Comparison of ENCODE assay signal across 8 mouse cellular contexts in genomic region chr17:15207182-15208029, GRCm38 (mm10).
DNase-seq lines count a peak whose midpoint lies in the region; ATAC-seq lines count a peak whose summit lies in the region.

No protein-coding gene starts in this region.

- peak; percentile 16 to 25 for DNase-seq in kidney, postnatal 4 days
- no peak for DNase-seq in kidney, postnatal 25 days
- peak; percentile 11 for DNase-seq in cerebellum, adult 9-10 months
- peak; percentile 72 for DNase-seq in forebrain, embryonic 14.5 days (ENCODE audit: low spot score)
- DNase-seq in midbrain, embryonic 11.5 days (ENCODE audit: low spot score, missing footprints), result peak; percentile 92
- DNase-seq in gastrocnemius, postnatal 10 days, result no peak
- no peak for DNase-seq in urinary bladder, adult 2 months (ENCODE audit: low spot score)
- no peak for DNase-seq in thymus, postnatal 4 days

- H3K27ac ChIP-seq in forebrain, embryonic 14.5 days (ENCODE audit: low read depth, low read length), result peak overlapping the region; percentile 84
- H3K27ac ChIP-seq in midbrain, embryonic 11.5 days (ENCODE audit: low read depth, low read length), result peak overlapping the region; percentile 7; the same call in 1 of the 2 replicates

- no peaks in the 10 kb centered on the region for H3K36me3 ChIP-seq in forebrain, embryonic 14.5 days (ENCODE audit: control insufficient read depth, insufficient read depth, low read length)
- no peaks in the 10 kb centered on the region for H3K36me3 ChIP-seq in midbrain, embryonic 11.5 days (ENCODE audit: control insufficient read depth, insufficient read depth, low read length)

- H3K4me3 ChIP-seq in forebrain, embryonic 14.5 days (ENCODE audit: low read depth, low read length), result peak overlapping the region; percentile 27
- peak overlapping the region; percentile 37; the same call in 1 of the 2 replicates for H3K4me3 ChIP-seq in midbrain, embryonic 11.5 days (ENCODE audit: low read depth, low read length)

- H3K4me1 ChIP-seq in forebrain, embryonic 14.5 days (ENCODE audit: control insufficient read depth, insufficient read depth, low read length), result peaks cover 13% of the 10 kb centered on the region
- peaks cover 14% of the 10 kb centered on the region for H3K4me1 ChIP-seq in midbrain, embryonic 11.5 days (ENCODE audit: control insufficient read depth, insufficient read depth, low read length)

- peak; percentile 61 for ATAC-seq in forebrain, embryonic 14.5 days
- ATAC-seq in midbrain, embryonic 11.5 days (ENCODE audit: low FRiP score), result peak; percentile 36

- H3K4me2 ChIP-seq in forebrain, embryonic 14.5 days (ENCODE audit: low read length), result peak overlapping the region; percentile 48
- H3K4me2 ChIP-seq in midbrain, embryonic 11.5 days, result peak overlapping the region; percentile 59

- H3K9me3 ChIP-seq in forebrain, embryonic 14.5 days (replicated peaks; ENCODE audit: control insufficient read depth, low read length), result no peaks in the 10 kb centered on the region
- no peaks in the 10 kb centered on the region for H3K9me3 ChIP-seq in midbrain, embryonic 11.5 days (ENCODE audit: control insufficient read depth, low read length)

- H3K9ac ChIP-seq in forebrain, embryonic 14.5 days (ENCODE audit: low read length), result peak overlapping the region; percentile 50
- H3K9ac ChIP-seq in midbrain, embryonic 11.5 days (ENCODE audit: low read length), result peak overlapping the region; percentile 68

- no peaks in the 10 kb centered on the region for H3K27me3 ChIP-seq in forebrain, embryonic 14.5 days (replicated peaks; ENCODE audit: control insufficient read depth, insufficient read depth, low read length)
- no peaks in the 10 kb centered on the region for H3K27me3 ChIP-seq in midbrain, embryonic 11.5 days (ENCODE audit: control insufficient read depth, insufficient read depth, low read length)

- WGBS in forebrain, embryonic 14.5 days, result 20% methylated on average over 23 of the region's 24 CpGs
- WGBS in midbrain, embryonic 11.5 days, result 11% methylated on average over 24 of the region's 24 CpGs

Comparison
In these comparisons a context has a peak if more than half of its experiments do, and no peak if none do; other contexts are left out.
1. DNase-seq: peak in kidney, postnatal 4 days (2 of 2), cerebellum, adult 9-10 months (single experiment), forebrain, embryonic 14.5 days (single experiment) and midbrain, embryonic 11.5 days (single experiment); none in kidney, postnatal 25 days (0 of 2), gastrocnemius, postnatal 10 days (single experiment), urinary bladder, adult 2 months (single experiment) and thymus, postnatal 4 days (single experiment).